ENCODE assay signal across 9 mouse cellular contexts in the genomic region with DNA sequence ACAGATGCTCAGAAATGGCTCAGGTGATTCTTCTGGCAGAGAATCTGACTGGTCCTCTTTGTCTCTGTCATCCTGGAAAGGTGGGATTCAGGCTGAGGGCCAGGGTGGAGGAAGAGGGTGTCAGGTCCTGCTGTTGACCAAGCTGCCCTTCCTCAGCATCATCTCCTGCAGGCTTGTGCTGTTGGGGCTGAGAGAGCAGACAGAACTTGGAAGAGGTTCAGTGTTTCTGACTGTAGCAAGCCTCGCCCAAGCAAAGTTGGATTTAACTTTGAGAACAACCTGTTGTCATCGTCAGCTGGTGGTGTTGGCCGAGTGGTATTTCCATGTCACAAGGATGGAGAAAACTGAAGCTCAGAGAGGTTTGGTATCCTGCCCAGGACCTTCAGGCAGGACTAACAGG.
DNase-seq lines count a peak whose midpoint lies in the region; ATAC-seq and TF ChIP-seq lines count a peak whose summit lies in the region.
"Had no signal": no experiment of that assay in that cellular context is flagged by ENCODE, and none has a peak within 500 bp of the region (broad histone marks: within the 10 kb centered on the region; RNA-seq: fewer than 3 reads in every experiment).

No protein-coding gene starts in this region.

- TF ChIP-seq CTCF in midbrain, postnatal 0 days (IDR thresholded peaks at IDR 0.05): no peak

- ATAC-seq in midbrain, embryonic 13.5 days: no peak
- no peak for ATAC-seq in midbrain, postnatal 0 days (ENCODE audit: low FRiP score)
- no peak for ATAC-seq in intestine, embryonic 14.5 days (replicated peaks; ENCODE audit: low FRiP score, low TSS enrichment, low read depth)
- no peak for ATAC-seq in stomach, embryonic 14.5 days (ENCODE audit: insufficient number of reproducible peaks, insufficient read depth, low FRiP score, low read depth)
- ATAC-seq: inflammation-experienced regulatory T-cells, adult 6 months had no signal

- WGBS in midbrain, embryonic 13.5 days: 87% methylated on average over 3 of the region's 3 CpGs
- 89% methylated on average over 3 of the region's 3 CpGs for WGBS in midbrain, postnatal 0 days
- 80% methylated on average over 3 of the region's 3 CpGs for WGBS in intestine, embryonic 14.5 days
- 75% methylated on average over 3 of the region's 3 CpGs for WGBS in stomach, embryonic 14.5 days

- peak overlapping the region; percentile 64 for H3K27ac ChIP-seq in midbrain, embryonic 13.5 days
- no peak overlapping the region for H3K27ac ChIP-seq in midbrain, postnatal 0 days (ENCODE audit: low read depth, low read length)
- H3K27ac ChIP-seq in intestine, embryonic 14.5 days (ENCODE audit: low read depth): peak overlapping the region; percentile 85
- peak overlapping the region; percentile 96 for H3K27ac ChIP-seq in stomach, embryonic 14.5 days (ENCODE audit: low read length)

- peak; percentile 58 to 67 for DNase-seq in heart, adult 18-20 months
- no peak for DNase-seq in heart, postnatal 10 days
- no peak for DNase-seq in midbrain, postnatal 0 days (ENCODE audit: low spot score)
- no peak for DNase-seq in intestine, embryonic 14.5 days (ENCODE audit: low spot score)
- DNase-seq in adrenal gland, postnatal 4 days (ENCODE audit: low spot score in 2 of 2): no peak
- DNase-seq in right cerebral cortex, postnatal 25 days: no peak

- H3K4me3 ChIP-seq in midbrain, embryonic 13.5 days (replicated peaks): no peak overlapping the region
- no peak overlapping the region for H3K4me3 ChIP-seq in midbrain, postnatal 0 days (ENCODE audit: low read depth, low read length)
- no peak overlapping the region for H3K4me3 ChIP-seq in intestine, embryonic 14.5 days (ENCODE audit: low read depth, low read length)
- no peak overlapping the region for H3K4me3 ChIP-seq in stomach, embryonic 14.5 days (ENCODE audit: low read depth, low read length)

- intact Hi-C loops in heart, postnatal 10 days (cut with DNase I): loop anchor here (2.0 kb wide), 1 partner anchor 74 kb away; a partner anchor contains a TSS

- H3K36me3 ChIP-seq in midbrain, embryonic 13.5 days: no peaks in the 10 kb centered on the region
- no peaks in the 10 kb centered on the region for H3K36me3 ChIP-seq in midbrain, postnatal 0 days (ENCODE audit: insufficient read depth, low read length)
- H3K36me3 ChIP-seq in intestine, embryonic 14.5 days (ENCODE audit: control insufficient read depth, insufficient read depth, low read length): no peaks in the 10 kb centered on the region
- H3K36me3 ChIP-seq in stomach, embryonic 14.5 days (ENCODE audit: control insufficient read depth, insufficient read depth, low read length): no peaks in the 10 kb centered on the region

- no peak overlapping the region for H3K9ac ChIP-seq in midbrain, embryonic 13.5 days (replicated peaks)
- H3K9ac ChIP-seq in midbrain, postnatal 0 days (replicated peaks; ENCODE audit: low read length, poor library complexity, severe bottlenecking): no peak overlapping the region
- no peak overlapping the region for H3K9ac ChIP-seq in intestine, embryonic 14.5 days (ENCODE audit: low read length)
- no peak overlapping the region for H3K9ac ChIP-seq in stomach, embryonic 14.5 days (replicated peaks; ENCODE audit: low read depth, low read length)

- H3K4me1 ChIP-seq in midbrain, embryonic 13.5 days (replicated peaks): peaks cover 4% of the 10 kb centered on the region; the same call in 1 of the 2 replicates
- no peaks in the 10 kb centered on the region; the same call in 1 of the 2 replicates for H3K4me1 ChIP-seq in midbrain, postnatal 0 days (ENCODE audit: insufficient read depth, low read length)
- peaks cover 67% of the 10 kb centered on the region for H3K4me1 ChIP-seq in intestine, embryonic 14.5 days (replicated peaks; ENCODE audit: control insufficient read depth, insufficient read depth, low read length)
- peaks cover 75% of the 10 kb centered on the region for H3K4me1 ChIP-seq in stomach, embryonic 14.5 days (ENCODE audit: control insufficient read depth, insufficient read depth, low read length)

- H3K4me2 ChIP-seq in midbrain, embryonic 13.5 days (replicated peaks): no peak overlapping the region
- no peak overlapping the region for H3K4me2 ChIP-seq in midbrain, postnatal 0 days (ENCODE audit: low read depth, low read length, poor library complexity, severe bottlenecking)
- peak overlapping the region; percentile 35 for H3K4me2 ChIP-seq in intestine, embryonic 14.5 days (ENCODE audit: low read length)
- peak overlapping the region; percentile 25; the same call in 1 of the 2 replicates for H3K4me2 ChIP-seq in stomach, embryonic 14.5 days (replicated peaks; ENCODE audit: low read depth, low read length)

- H3K27me3 ChIP-seq in midbrain, embryonic 13.5 days: no peaks in the 10 kb centered on the region
- no peaks in the 10 kb centered on the region for H3K27me3 ChIP-seq in midbrain, postnatal 0 days (ENCODE audit: insufficient read depth, low read length)
- H3K27me3 ChIP-seq in intestine, embryonic 14.5 days (replicated peaks; ENCODE audit: control insufficient read depth, insufficient read depth, low read length): no peaks in the 10 kb centered on the region
- H3K27me3 ChIP-seq in stomach, embryonic 14.5 days (ENCODE audit: control insufficient read depth, insufficient read depth, low read length): no peaks in the 10 kb centered on the region

- H3K9me3 ChIP-seq in midbrain, embryonic 13.5 days: no peaks in the 10 kb centered on the region
- H3K9me3 ChIP-seq in midbrain, postnatal 0 days (ENCODE audit: low read length): no peaks in the 10 kb centered on the region
- H3K9me3 ChIP-seq in intestine, embryonic 14.5 days (ENCODE audit: control insufficient read depth, low read length): no peaks in the 10 kb centered on the region
- H3K9me3 ChIP-seq in stomach, embryonic 14.5 days (ENCODE audit: control insufficient read depth, low read depth, low read length): no peaks in the 10 kb centered on the region

Comparison
In these comparisons a context has a peak if more than half of its experiments do, and no peak if none do; other contexts are left out.
1. DNase-seq: peak in heart, adult 18-20 months (2 of 2); none in heart, postnatal 10 days (0 of 2), midbrain, postnatal 0 days (single experiment), intestine, embryonic 14.5 days (single experiment), adrenal gland, postnatal 4 days (0 of 2) and right cerebral cortex, postnatal 25 days (single experiment).
2. H3K4me2 ChIP-seq: peak in intestine, embryonic 14.5 days (single experiment) and stomach, embryonic 14.5 days (single experiment); none in midbrain, embryonic 13.5 days (single experiment) and midbrain, postnatal 0 days (single experiment).